Mouse (Mus musculus): ENCODE data around the gene Lrrc56.

GRCm38 (mm10) chr7:141188733-141189132, 5.2 kb upstream of the Lrrc56 start:
- TF ChIP-seq POLR2A (IDR thresholded peaks at IDR 0.05; ENCODE audit: low read depth, low read length): no peak
- no peak for TF ChIP-seq CTCF (IDR thresholded peaks at IDR 0.05; ENCODE audit: extremely low read depth, insufficient read length, insufficient replicate concordance, low read depth, low read length)

Data from small intestine, adult 2 months (tissue).